Mouse (Mus musculus): ENCODE data around the gene Parp2. TPM values are rescaled to one million over a fixed set of nuclear protein-coding genes. Genes with fewer than 3 reads are reported as not detected.
A peak's percentile ranks its signal among the peaks of the same experiment; 100 is the strongest.
"Not testable (repeated sequence)": the region's sequence is repeated elsewhere in the genome, so short reads cannot be mapped to it uniquely, and the experiment has no call there.

Gene Parp2
- total RNA-seq, 2 experiments from 2014 or later: 22.2 to 29.4 TPM

- DNase-seq (ENCODE audit: low spot score in 2 of 2): no peak
These were observed 16.6 kb downstream of the Parp2 start for GRCm38 (mm10) chr14:50824219-50824618.

GRCm38 (mm10) chr14:50826579-50826978, 18.9 kb downstream of the Parp2 start:
- no peak for DNase-seq (ENCODE audit: low spot score in 2 of 2)

- no peak for DNase-seq (ENCODE audit: low spot score in 2 of 2)
These were observed 22.2 kb downstream of the Parp2 start for GRCm38 (mm10) chr14:50829878-50830277.

GRCm38 (mm10) chr14:50833964-50834363, 26.3 kb downstream of the Parp2 start:
- no peak for DNase-seq (ENCODE audit: low spot score in 2 of 2)

- DNase-seq (ENCODE audit: low spot score in 2 of 2): no peak
These were observed 26.8 kb downstream of the Parp2 start for GRCm38 (mm10) chr14:50834435-50834834.

- peak in 1 of 2 experiments; percentile 20 for DNase-seq (ENCODE audit: low spot score in 2 of 2)
These were observed 29.6 kb downstream of the Parp2 start for GRCm38 (mm10) chr14:50837236-50837635.

- DNase-seq (ENCODE audit: low spot score in 2 of 2): no peak
These were observed 48.1 kb downstream of the Parp2 start for GRCm38 (mm10) chr14:50855788-50856187.

- DNase-seq (ENCODE audit: low spot score in 2 of 2): no peak
These were observed 55.0 kb downstream of the Parp2 start for GRCm38 (mm10) chr14:50862641-50863040.

- DNase-seq (ENCODE audit: low spot score in 2 of 2): not testable (repeated sequence)
These were observed 57.4 kb downstream of the Parp2 start for GRCm38 (mm10) chr14:50865005-50865404.

- no peak for DNase-seq (ENCODE audit: low spot score in 2 of 2)
These were observed 59.3 kb downstream of the Parp2 start for GRCm38 (mm10) chr14:50866966-50867365.

- no peak for DNase-seq (ENCODE audit: low spot score in 2 of 2)
These were observed 60.6 kb downstream of the Parp2 start for GRCm38 (mm10) chr14:50868211-50868610.

- no peak for DNase-seq (ENCODE audit: low spot score in 2 of 2)
These were observed 61.0 kb downstream of the Parp2 start for GRCm38 (mm10) chr14:50868656-50869055.

GRCm38 (mm10) chr14:50869889-50870804, 62.5 kb downstream of the Parp2 start, which contains the start of gene Tep1:
Gene Tep1 (minus strand): TSS chr14:50870560.
- DNase-seq (ENCODE audit: low spot score in 2 of 2): peak; percentile 50 to 74

- peak in 1 of 2 experiments; percentile 16 for DNase-seq (ENCODE audit: low spot score in 2 of 2)
These were observed 63.1 kb downstream of the Parp2 start for GRCm38 (mm10) chr14:50870805-50871143.

Other genes starting within 250 kb of the Parp2 start
- gene Olfr744, start 193.0 kb upstream of the Parp2 start, total RNA-seq (2021): not detected
- not detected for gene Olfr745, start 168.5 kb upstream of the Parp2 start, total RNA-seq (2021)
- gene Olfr746, start 160.8 kb upstream of the Parp2 start, total RNA-seq (2021): not detected
- not detected for gene Olfr747, start 114.6 kb upstream of the Parp2 start, total RNA-seq (2021)
- gene Olfr748, start 100.5 kb upstream of the Parp2 start, total RNA-seq (2021): not detected
- not detected for gene Olfr749, start 62.7 kb upstream of the Parp2 start, total RNA-seq (2021)
- gene Ttc5, start 22.3 kb upstream of the Parp2 start, total RNA-seq (2021): 10 to 100 TPM; 27.9 to 32.7 TPM
- gene Ccnb1ip1, start 109 bp upstream of the Parp2 start, total RNA-seq (2021): not detected
- 10 to 100 TPM in 1 of 2 experiments, 1 to 10 TPM in 1; 9.7 to 12.2 TPM for gene Tep1, start 62.7 kb downstream of the Parp2 start, total RNA-seq (2021)
- gene Klhl33, start 89.7 kb downstream of the Parp2 start, total RNA-seq (2021): 10 to 100 TPM in 1 of 2 experiments, 1 to 10 TPM in 1; 5.8 to 10.1 TPM
- gene Osgep, start 117.1 kb downstream of the Parp2 start, total RNA-seq (2021): 10 to 100 TPM; 48.6 to 52.2 TPM
- gene Apex1, start 117.1 kb downstream of the Parp2 start, total RNA-seq (2021): 10 to 100 TPM; 61.1 to 62.7 TPM
- 10 to 100 TPM; 23.5 to 25.2 TPM for gene Pip4p1, start 123.0 kb downstream of the Parp2 start, total RNA-seq (2021)
- gene Pnp, start 123.2 kb downstream of the Parp2 start, total RNA-seq (2021): 10 to 100 TPM; 12.7 to 13.9 TPM
- 1 to 10 TPM; 7.9 to 8.5 TPM for gene Gm49342, start 136.7 kb downstream of the Parp2 start, total RNA-seq (2021)
- gene Pnp2, start 148.2 kb downstream of the Parp2 start, total RNA-seq (2021): under 1 TPM; 0.67 to 0.71 TPM
- not detected for gene Rnase10, start 199.9 kb downstream of the Parp2 start, total RNA-seq (2021)
- not detected for gene Rnase9, start 234.0 kb downstream of the Parp2 start, total RNA-seq (2021)
- not detected for gene Rnase11, start 242.3 kb downstream of the Parp2 start, total RNA-seq (2021)
- gene Rnase12, start 249.8 kb downstream of the Parp2 start, total RNA-seq (2021): not detected